Mouse (Mus musculus): ENCODE measurements around the gene Ebf1. TPM values are rescaled to one million over a fixed set of nuclear protein-coding genes. Genes with fewer than 3 reads are reported as not detected.
A peak's percentile ranks its signal among the peaks of the same experiment; 100 is the strongest.

Gene Ebf1
- total RNA-seq, 2 experiments from 2014 or later, result 5.5 to 8.2 TPM

DNA sequence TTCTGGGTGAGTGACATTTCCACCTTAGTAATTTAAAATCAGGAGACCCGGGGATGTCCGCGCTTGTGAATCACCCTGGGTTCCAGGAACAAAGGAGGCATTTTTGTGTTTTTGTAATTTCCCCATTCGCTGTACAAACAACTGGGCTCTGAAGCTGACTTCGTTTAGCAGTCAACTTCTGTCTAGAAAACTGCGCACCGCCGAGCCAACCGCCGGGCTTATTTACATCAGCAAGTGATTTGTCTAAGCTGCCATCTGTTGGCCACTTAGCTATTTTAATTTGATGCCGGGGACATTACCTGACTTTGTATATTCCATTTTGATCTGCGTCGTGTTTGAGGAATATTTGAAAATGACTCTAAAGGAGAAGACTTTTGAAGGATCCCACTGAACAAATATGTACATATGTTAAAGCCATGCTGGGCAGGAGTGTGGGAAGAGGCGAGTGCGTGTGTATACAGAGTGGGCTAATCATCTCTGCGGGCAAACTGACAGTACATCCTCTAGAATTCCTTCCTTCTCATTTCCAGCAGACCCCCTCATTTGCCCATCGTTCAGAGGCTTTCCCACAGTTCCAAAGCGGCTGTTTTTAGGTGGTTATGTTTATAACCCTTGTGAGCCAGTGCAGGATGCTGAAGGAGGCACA is 216.4 kb downstream of the Ebf1 start:
- DNase-seq (ENCODE audit: low spot score), result no peak

DNA sequence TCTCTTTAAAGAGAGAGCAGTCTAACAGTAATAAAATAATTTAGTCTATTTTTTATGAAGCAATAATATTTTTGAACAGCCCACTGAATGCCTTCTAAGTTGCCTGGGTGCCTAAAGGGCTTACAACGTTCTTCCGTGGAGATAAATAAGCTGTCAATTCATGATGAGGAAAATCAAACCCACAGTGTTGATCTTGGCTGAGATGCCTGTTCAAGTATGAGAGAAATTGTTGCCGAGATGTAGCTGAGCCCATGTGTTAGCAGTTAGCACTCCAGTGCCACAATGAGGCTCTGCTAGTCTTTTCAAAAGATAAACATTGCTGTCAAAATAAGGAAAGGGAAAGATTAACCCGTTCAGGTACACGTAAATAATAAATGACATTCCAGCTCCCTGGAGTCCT is 218.0 kb downstream of the Ebf1 start:
- DNase-seq (ENCODE audit: low spot score), result no peak

DNA sequence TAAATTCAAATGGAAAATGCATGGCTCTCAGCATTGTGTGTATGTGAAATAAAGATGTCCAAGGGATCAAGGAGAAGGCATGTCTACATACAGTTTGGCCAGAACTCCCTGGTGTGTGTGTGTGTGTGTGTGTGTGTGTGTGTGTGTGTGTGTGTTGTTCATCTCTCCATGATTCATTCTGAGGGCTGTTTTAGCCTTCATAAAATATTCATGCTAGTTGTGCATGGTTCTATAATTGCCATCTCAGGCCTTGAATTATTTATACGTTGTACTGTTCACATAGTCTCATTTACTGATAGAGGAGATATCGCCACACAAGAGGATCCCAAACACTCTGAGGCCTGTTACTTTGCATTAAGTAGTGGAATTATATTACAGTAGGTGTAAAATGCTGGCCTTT is 220.5 kb downstream of the Ebf1 start:
- DNase-seq (ENCODE audit: low spot score), result no peak

DNA sequence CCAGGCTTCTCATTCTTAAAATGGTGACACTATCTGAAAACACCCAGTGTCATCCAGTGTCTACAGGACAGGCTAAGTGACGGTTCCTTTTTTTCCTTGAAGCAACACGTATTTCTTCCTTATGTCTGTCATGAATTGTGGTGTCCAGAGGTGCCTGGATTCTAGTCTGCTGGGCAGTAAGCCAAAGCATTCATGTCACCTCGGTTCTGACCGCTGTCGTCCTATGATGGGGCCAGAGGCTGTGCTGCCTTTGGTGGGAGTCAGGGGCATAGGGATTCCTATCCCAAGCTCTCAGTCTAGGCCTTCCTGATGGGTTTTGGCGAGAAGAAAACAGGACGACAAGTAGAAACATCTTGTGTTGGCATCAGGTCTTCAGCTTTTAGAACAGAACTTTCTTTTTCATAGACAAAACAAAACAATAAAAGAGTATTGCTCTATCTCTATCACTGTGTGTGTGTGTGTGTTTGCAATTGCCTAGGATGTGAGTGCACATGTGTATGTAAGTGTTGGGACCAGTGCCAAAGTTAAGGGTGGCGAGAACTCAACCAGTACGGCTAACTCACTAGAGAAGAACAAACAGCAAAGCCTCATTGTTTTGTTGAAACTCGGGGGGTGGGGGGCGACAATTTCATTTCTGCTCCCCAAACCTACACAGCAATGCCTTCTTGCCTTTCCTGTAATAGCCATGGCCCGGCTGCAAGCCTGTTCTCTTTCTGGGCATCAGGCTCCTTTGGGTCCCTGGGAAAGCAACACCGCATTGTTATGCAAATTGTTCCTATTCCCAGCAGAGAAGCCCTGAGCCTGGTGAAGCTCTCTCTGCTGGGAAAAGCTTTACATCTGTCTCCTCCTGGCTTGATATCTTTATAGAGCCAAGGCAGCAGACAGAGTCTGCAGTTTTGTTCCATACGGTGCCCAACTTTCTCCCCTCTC is 224.3 kb downstream of the Ebf1 start:
- no peak for DNase-seq (ENCODE audit: low spot score)

DNA sequence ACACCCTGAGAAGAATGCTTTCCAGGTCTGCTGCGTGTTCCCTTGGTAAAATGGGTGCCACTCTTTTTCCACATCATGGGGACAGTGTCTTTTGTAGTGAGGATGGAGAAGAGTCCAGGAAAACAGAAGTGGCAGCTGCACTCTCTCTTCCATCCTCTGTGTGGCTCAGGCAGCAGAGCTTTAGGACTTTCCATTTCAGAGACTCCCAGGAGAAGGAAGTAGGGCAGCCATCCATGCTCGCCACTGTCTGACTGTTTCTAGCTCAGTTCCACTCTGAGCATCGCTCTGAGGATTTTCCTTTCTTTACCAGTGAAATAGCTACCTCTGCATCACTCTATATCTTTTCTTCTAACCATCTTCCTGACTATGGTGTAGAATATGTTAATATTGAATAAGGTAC is 234.8 kb downstream of the Ebf1 start:
- DNase-seq (ENCODE audit: low spot score), result peak; percentile 26

DNA sequence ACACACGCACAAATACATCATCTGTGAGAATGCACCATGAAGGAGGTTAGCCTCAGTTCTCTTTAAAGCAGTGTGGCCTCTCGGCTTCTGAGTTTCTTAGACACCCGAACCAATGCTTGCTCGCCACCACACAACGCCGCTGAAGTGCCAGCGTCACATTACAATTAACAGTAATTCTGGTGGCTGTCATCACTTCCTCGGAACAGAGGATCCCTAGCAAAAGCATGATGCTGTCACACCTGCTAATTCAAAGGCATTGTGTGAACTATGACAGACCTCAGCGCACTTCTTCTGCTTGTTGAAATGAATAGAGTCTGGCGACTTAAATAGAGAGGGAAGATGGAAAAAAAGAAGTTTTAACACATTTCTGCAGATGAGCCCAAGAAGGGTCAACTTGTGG is 235.8 kb downstream of the Ebf1 start:
- DNase-seq (ENCODE audit: low spot score), result no peak

DNA sequence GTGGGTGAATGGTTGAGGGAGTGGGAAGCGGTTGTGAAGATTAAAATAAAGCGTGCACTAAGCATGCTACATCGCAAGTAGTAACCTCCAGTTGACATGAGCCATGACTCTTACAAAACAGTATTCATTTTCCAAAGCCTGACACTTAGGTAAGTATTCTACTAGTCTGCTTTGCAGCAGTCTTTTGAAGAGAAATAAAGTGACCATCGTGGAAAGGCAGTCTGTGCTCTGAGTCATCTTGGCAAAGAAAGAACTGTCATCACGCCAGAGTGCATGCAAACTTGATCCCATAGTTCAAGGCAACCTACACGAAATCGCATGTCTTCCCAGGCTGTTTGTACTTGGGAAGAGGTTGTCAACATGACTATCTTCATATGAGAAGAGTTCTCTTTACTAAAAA is 237.4 kb downstream of the Ebf1 start:
- DNase-seq (ENCODE audit: low spot score), result peak; percentile 16

DNA sequence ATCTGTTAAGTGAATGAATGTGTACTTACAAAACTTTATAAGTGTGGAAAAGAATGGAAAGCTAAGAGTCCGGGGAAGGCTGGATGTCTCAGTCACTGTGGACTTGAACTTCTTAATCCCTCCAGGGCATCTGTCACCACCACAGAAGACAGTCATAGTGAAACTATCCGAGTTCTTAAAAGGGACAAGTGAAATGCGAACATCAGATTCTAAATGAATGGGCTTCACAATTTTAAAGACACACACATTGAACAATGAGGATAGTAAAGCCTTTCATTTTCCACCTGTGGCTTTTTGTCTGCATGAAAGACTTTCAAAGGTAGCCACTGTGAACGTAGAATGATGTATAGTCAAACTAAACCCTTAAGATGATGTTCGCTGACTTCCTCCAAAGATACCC is 244.0 kb downstream of the Ebf1 start:
- no peak for DNase-seq (ENCODE audit: low spot score)

DNA sequence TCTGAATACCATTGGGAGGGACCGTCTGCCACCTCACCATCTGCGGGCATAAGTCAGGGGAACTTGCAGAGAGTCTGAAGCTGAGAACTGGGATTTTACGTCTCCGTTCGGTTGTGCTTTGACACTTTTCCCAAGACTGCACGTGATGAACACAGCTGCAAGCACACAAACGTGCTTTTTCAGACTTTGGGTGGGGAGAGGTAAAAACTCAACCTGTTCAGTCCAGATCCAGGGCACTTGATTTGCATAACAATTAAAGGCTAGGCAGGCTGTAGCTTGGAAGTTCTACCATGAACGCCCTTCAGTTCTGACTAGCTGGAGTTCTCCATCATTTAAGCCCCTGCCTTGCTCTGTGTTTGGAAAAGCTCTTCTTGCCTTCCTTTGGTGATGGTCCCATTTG is 246.8 kb downstream of the Ebf1 start:
- DNase-seq (ENCODE audit: low spot score), result no peak

DNA sequence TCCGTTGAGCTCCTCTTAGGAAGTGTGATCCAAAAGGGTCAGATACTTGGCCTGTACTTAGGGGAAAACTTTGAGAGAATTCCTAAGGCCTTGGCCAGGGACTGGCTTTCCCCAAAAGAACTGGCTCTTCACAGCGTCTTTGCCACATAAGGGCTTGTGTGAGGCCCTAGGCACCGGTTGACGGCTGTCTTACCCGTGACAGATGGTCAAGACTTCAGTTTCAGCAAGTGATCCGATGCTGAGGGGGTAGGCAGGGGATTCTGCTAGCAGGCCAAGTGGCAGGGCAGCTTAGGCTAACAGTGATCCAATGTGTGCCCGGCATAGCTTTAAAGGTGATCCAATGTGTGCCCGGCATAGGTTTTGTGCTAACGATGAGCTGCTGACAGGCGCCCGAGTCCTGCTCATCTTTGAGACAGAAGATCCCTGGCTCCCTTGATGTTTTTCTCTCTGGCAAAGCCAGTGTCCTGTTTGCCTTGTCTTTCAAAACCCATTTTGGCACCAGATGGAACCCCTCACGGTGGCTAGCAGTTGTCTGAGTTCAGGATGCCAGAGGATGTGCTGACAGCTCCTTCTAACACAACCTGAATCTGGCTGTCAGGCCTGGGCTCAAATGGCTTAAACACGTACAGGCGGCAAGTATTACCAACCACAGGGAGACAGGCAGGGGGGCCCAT is 249.5 kb downstream of the Ebf1 start:
- peak; percentile 24 for DNase-seq (ENCODE audit: low spot score)

DNA sequence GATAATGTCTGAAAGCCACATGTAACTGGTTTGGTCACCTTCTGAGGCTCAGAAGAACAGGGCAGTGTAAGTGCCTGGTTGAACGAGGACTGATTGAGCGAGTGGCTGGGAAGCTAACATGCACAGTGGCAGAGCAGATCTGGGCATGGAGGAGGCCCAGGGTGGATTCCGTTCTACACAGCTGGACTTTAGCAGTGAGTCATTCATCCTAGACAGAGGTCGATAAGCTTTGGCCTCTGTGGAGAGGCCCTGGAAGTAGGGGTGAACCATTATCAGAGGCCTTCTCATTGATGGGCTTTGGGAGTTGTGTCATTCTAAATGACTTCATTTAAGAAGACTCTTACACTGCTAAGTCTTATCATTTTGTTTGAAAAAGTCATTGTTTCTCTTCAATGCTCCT is 250.3 kb downstream of the Ebf1 start:
- DNase-seq (ENCODE audit: low spot score), result no peak

DNA sequence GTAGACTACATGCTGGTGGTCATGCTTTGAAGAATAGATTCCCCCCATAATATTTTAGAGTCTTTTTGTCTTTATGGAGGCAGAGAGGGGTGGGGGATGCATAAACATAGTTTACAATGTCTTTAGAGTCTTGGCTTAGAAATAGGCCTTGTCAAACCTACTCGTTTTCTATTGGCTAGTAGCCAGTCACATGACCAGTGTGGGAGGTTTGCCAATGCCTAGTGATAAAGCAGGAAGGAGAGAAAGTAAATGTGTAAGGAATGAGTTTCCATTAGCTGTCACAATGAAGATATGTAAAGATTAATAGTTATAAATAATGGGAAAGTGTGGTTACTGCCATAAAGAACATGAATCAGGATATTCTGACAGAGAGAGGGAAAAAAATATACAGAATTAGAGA is 256.8 kb downstream of the Ebf1 start:
- no peak for DNase-seq (ENCODE audit: low spot score)

DNA sequence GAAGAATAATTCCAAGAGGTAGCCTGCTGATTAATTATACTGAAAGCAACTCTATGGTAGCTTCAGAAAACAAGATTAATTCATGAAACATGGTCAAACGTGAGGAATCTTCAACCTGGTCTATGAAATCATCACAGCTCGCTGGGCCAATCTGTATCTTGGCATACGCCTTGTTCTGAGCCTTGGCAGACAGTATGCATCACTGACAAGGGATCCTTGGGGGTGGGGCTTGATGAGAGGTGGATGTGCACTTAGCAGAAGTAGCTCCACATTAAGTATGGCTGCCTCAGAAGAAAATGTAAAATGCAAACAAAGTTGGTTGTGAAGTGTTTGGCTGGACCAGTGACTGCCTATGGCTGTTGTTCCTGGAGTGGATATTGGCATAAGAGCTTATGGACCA is 258.1 kb downstream of the Ebf1 start:
- no peak for DNase-seq (ENCODE audit: low spot score)

DNA sequence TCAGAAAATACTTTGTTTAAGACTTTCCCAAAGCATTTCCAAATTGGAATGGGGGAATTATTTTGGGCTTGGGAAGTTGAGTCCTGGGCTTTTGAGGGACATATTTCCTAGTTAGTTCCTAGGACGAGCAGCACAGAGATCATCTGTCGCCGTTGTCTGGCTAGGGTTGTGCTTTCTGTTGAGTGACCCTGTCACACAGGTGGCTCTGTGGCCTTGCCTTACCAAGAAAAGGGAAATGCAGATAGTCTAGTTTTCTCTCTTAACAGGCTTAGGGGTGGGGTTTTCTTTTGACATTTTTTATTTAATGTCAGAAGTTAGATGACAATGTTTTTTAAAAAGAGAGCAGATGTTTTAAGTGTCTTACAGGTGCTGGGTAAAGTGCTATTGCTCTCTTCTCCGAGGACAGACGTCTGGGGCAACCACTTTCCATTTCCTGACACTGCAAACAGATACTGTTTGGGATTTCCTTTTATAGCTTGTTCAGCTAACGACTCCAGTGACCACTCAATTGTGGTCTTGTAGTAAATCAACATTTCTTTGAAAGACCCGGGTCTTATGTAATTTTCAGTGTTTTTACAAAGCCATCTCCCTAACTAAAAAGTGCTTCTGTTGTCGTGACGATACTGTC is 264.1 kb downstream of the Ebf1 start:
- DNase-seq (ENCODE audit: low spot score), result no peak

DNA sequence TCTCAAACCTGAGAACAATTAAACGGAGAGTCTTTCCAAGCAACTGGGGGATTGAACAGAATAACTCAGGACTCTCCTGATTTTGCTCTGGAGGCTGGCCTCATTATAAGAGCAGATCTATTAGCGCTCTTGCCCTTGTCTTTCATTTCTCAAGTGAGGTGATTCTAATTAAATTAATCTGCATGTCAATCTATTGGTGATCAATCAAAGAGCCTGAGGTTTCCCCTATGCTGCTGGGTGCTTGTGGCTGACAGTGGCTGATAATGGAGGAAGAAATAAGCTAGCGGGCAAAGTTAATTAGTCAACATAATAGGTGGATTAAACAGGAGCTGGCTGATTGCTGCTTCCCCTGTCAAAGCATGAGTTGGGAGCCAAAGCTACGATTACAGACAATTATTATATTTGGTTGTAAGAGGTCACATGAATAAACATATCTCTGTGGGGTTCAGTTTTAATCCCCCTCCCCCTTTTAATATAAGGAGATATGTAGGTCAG is 265.4 kb downstream of the Ebf1 start:
- DNase-seq (ENCODE audit: low spot score), result no peak

DNA sequence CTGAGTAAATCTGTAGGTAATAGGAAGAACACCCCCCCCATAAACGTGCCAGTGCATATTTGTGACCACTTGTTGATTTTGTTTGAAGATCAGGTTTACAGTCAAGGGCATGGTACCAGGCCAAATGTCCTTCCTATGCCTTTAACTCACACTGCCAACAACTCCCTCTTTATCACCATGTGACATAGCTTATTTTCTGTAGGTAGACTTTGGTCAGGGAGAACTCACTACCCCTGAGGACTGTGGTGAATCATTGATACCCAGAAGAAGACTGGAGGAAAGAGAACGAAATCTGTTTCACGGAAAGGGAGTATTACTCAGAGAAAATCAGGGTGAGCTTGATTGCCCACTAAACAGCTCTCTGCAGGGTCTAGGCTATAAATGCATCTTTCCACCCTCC is 267.2 kb downstream of the Ebf1 start:
- DNase-seq (ENCODE audit: low spot score), result no peak

DNA sequence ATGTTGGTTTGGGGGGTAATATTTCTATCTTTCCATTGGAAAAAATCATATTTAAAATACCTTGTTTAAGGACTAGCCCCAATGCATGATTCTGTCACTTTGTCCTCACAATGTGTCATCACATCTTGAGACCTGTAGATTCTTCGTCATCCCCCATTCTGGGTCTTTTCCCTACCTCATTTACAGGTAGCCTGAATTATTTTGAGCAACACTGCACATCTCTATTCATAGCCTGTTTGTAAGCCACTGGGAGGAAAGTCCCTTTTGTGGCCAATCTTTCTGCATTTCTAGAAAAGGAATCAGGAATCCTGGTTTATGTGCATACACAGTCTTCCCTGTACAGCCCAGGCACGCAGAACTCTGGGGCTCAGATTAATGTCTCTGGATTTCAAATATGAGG is 269.8 kb downstream of the Ebf1 start:
- DNase-seq (ENCODE audit: low spot score), result no peak

DNA sequence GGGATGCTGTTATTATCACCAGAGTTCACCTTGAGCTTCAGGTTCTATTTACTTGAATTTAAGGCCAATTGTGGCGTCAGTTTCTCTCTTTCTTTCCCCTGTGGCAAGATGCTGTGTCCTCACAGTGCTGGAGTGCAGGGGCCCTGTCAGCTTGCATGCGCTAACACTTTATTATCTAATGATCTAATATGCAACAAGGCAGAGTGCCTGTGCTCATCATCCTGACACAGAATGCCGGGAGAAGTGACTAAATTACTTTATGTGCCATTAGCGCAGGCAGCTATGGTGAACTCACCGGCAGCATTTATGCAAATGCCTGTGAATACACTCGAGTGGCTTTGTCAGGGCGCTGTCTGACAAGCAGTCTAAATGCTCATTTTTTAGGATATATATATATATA is 270.6 kb downstream of the Ebf1 start:
- no peak for DNase-seq (ENCODE audit: low spot score)

DNA sequence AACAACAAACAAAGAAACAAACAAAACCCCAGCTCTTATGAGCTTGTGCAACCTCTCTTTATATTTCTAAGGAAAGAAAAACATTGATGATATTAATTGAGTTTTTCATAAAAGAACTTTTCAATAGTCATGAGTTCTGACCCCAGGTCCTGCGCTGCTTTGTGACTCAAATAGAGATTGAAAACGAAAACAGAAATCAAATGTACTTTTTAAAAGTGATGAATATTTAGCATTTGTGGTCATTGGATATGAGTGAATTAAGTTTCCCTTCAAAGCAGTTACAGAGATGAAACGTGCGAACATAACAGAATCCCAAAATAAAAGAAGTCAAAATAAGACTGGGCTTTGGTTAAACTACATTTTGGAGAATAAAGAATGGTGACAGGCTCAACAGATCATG is 271.3 kb downstream of the Ebf1 start:
- DNase-seq (ENCODE audit: low spot score), result no peak

DNA sequence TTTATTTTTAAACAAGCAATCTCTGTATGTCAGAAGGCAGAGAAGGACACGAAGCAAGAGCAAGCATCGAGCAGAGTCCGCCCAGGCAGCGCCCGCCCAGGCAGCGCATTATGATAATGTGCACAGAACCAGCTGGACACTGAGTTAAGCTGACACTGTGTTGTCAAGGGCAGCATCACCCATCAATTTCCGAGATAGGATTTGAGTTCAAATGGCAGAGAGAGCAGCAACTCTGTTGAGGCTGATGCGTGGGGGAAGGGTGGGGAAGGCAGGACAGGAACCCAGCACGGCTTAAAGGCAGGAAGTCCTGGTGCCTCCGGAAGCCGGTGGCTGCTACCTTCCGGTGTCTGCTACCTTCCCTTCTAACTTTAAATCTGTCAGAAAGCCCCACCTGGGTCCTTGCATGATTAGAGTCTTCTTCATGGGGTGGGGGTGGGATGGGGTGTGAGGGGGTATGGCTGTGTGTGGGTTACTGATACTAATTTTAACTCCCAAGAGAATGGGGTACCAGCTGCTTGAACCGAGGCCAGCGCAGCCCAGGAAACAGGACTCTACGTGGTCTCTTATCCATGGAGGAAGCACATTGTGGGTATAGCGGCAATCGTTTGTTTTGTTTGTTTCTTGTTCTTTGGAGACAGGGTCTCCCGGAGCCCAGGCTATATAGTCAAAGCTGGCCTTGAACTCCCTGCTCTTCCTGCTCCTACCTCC is 275.9 kb downstream of the Ebf1 start:
- no peak for DNase-seq (ENCODE audit: low spot score)

DNA sequence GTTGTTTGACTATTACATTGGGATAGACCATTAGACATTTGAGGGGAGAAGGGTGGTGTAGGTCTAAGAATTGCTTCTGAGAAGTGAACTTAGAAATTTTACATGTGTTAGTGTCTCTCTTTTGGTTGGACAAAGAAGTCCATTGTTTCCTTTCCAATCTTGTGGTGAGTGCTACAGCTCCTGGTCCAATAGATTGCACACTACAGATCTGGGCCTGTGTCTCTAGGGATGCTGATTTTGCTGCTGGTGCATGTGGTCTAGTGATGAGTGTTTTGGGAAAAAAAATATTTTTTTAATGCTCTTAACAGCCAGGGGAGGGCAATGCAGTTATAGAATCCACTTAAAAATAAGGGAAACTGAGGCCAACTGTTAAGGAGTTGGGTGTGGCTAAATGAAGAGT is 276.9 kb downstream of the Ebf1 start:
- no peak for DNase-seq (ENCODE audit: low spot score)
